Mouse (Mus musculus): Measurements from ENCODE around the gene Cnbd2.

DNA sequence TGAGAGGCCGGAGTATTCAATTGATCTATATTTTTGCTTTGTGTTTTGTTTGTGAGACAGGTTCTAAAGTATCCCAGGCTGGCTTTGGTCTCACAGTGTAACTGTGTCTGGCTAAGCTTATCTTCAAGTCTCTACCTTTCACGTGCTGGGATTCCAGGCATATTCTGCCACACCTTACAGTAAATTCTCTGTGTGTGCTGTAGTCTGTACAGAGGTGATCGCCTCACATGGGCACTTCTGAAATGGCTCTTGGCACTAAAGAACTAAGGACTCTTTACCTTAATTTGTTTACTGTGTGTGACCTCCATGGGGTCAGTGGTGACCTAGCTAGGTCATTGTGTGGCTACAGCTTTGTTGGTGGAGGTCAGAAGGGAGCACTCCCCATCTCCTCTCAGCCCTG, 15.9 kb upstream of the Cnbd2 start:
- no peak for TF ChIP-seq CTCF (IDR thresholded peaks at IDR 0.05; ENCODE audit: low read depth)
- TF ChIP-seq EP300 (optimal IDR thresholded peaks at IDR 0.05) = no peak
